Mouse (Mus musculus) neural tube, embryonic 11.5 days (tissue): ENCODE data around the gene Gm15128. TPM values are rescaled to one million over a fixed set of nuclear protein-coding genes. Genes with fewer than 3 reads are reported as not detected.
"Not testable (repeated sequence)": the region's sequence is repeated elsewhere in the genome, so short reads cannot be mapped to it uniquely, and the experiment has no call there.

Experiments
- ATAC-seq: fragments of 200-750 bp; cut with Nextera tagmentation; 2 replicates; pipeline ENCODE4 v1.8.0; 2017; ENCODE audit warnings: moderate number of reproducible peaks, mild to moderate bottlenecking, moderate TSS enrichment, moderate library complexity; ENCODE audit not compliant: insufficient read depth, low FRiP score, low TSS enrichment
- DNase-seq: peaks from one replicate; pipeline ENCODE4 v3.0.0-alpha.2; 2015; ENCODE audit warnings: low spot score
- H3K27ac ChIP-seq: fragments of 300-500 bp; sonication (generic); 2 replicates; pipeline ENCODE4 v1.5.1; 2014; ENCODE audit warnings: low read depth, mild to moderate bottlenecking, low read length
- H3K27me3 ChIP-seq: fragments of 300-500 bp; sonication (generic); 2 replicates; pipeline ENCODE4 v1.6.1; 2014; ENCODE audit warnings: mild to moderate bottlenecking, low read length, mixed read lengths; ENCODE audit not compliant: control insufficient read depth, insufficient read depth
- H3K36me3 ChIP-seq: fragments of 300-500 bp; sonication (generic); 2 replicates; pipeline ENCODE4 v1.6.1; 2014; ENCODE audit warnings: mild to moderate bottlenecking, low read length, moderate library complexity, mixed read lengths; ENCODE audit not compliant: control insufficient read depth, insufficient read depth
- H3K4me1 ChIP-seq: fragments of 300-500 bp; sonication (generic); 2 replicates; pipeline ENCODE4 v1.6.1; 2014; ENCODE audit warnings: low read length, mixed read lengths; ENCODE audit not compliant: control insufficient read depth, insufficient read depth
- H3K4me2 ChIP-seq: fragments of 300-500 bp; sonication (generic); 2 replicates; pipeline ENCODE4 v1.6.1; 2014; ENCODE audit warnings: low read depth, mild to moderate bottlenecking, moderate library complexity
- H3K4me3 ChIP-seq: fragments of 300-500 bp; sonication (generic); 2 replicates; pipeline ENCODE4 v1.5.1; 2014; ENCODE audit warnings: low read depth, low read length
- H3K9ac ChIP-seq: fragments of 300-500 bp; sonication (generic); 2 replicates; pipeline ENCODE4 v1.6.1; 2014; ENCODE audit warnings: mild to moderate bottlenecking, low read length
- H3K9me3 ChIP-seq: fragments of 300-500 bp; sonication (generic); 2 replicates; pipeline ENCODE4 v1.6.1; 2016; ENCODE audit warnings: low read length; ENCODE audit not compliant: control insufficient read depth
- WGBS: fragments of 180-500 bp; shearing (Covaris S2); extraction: QIAGEN DNeasy Blood & Tissue Kit; methylation state at CpG from one replicate; pipeline ENCODE4 v1.1.7; 2014; 5-methylcytosine and 5-hydroxymethylcytosine counted together
- polyA plus RNA-seq: library from polyadenylated mRNA; unstranded; fragments of >200 nt; fragmentation: Nextera tagmentation; extraction: Ambion mirVana; gene quantifications from 2 replicates; pipeline ENCODE4 v1.2.1, GENCODE M21; 2014

Gene Gm15128
- not detected in 2 replicates for polyA plus RNA-seq

GRCm38 (mm10) chrX:147765691-147766090, at the start of gene Gm15128:
Gm15128 (plus strand) TSS chrX:147765991.
- H3K4me1 ChIP-seq, DNase-seq, H3K9ac ChIP-seq, H3K36me3 ChIP-seq, H3K9me3 ChIP-seq, H3K4me2 ChIP-seq, H3K27ac ChIP-seq, H3K4me3 ChIP-seq, ATAC-seq, H3K27me3 ChIP-seq: not testable (repeated sequence)
- 85% methylated on average over 7 of the region's 7 CpGs for WGBS

Other genes with a start within 250 kb of the Gm15128 start
- 9.3 and 11.0 TPM in 2 replicates for gene Lrch2, start 211.9 kb upstream of the Gm15128 start, polyA plus RNA-seq
- not detected in 2 replicates for gene Gm15080, start 227.0 kb downstream of the Gm15128 start, polyA plus RNA-seq